Mouse (Mus musculus) forebrain, embryonic 10.5 days (tissue): ENCODE measurements around the gene Ndufa13. TPM values are rescaled to one million over a fixed set of nuclear protein-coding genes. Genes with fewer than 3 reads are reported as not detected.

Experiments
- DNase-seq: peaks from one replicate; pipeline ENCODE4 v3.0.0-alpha.2; 2017; ENCODE audit warnings: low spot score; ENCODE audit errors: extremely low spot score
- H3K27ac ChIP-seq: fragments of 300-500 bp; sonication (generic); 2 replicates; pipeline ENCODE4 v1.5.1; 2016; ENCODE audit warnings: mild to moderate bottlenecking
- H3K27me3 ChIP-seq: fragments of 300-500 bp; sonication (generic); 2 replicates; pipeline ENCODE4 v1.6.1; 2016; ENCODE audit warnings: mild to moderate bottlenecking; ENCODE audit not compliant: poor library complexity, severe bottlenecking
- H3K36me3 ChIP-seq: fragments of 300-500 bp; sonication (generic); replicated peaks from 2 replicates; pipeline ENCODE4 v1.6.1; 2016; ENCODE audit warnings: mild to moderate bottlenecking, moderate library complexity
- H3K4me1 ChIP-seq: fragments of 300-500 bp; sonication (generic); 2 replicates; pipeline ENCODE4 v1.6.1; 2016
- H3K4me3 ChIP-seq: fragments of 300-500 bp; sonication (generic); 2 replicates; pipeline ENCODE4 v1.5.1; 2016; ENCODE audit warnings: mild to moderate bottlenecking, moderate library complexity
- H3K9me3 ChIP-seq: fragments of 300-500 bp; sonication (generic); 2 replicates; pipeline ENCODE4 v1.6.1; 2016; ENCODE audit warnings: mild to moderate bottlenecking, moderate library complexity
- WGBS: fragments of 180-500 bp; shearing (Covaris S2); methylation state at CpG from one replicate; pipeline ENCODE4 v1.1.7; 2016; 5-methylcytosine and 5-hydroxymethylcytosine counted together
- polyA plus RNA-seq: library from polyadenylated mRNA; unstranded; fragments of >200 nt; fragmentation: Nextera tagmentation; extraction: Ambion mirVana; gene quantifications from 2 replicates; pipeline ENCODE4 v1.2.1, GENCODE M21; 2016

Gene Ndufa13
- polyA plus RNA-seq, 1 experiment from 2014 or later = 165 TPM

DNA sequence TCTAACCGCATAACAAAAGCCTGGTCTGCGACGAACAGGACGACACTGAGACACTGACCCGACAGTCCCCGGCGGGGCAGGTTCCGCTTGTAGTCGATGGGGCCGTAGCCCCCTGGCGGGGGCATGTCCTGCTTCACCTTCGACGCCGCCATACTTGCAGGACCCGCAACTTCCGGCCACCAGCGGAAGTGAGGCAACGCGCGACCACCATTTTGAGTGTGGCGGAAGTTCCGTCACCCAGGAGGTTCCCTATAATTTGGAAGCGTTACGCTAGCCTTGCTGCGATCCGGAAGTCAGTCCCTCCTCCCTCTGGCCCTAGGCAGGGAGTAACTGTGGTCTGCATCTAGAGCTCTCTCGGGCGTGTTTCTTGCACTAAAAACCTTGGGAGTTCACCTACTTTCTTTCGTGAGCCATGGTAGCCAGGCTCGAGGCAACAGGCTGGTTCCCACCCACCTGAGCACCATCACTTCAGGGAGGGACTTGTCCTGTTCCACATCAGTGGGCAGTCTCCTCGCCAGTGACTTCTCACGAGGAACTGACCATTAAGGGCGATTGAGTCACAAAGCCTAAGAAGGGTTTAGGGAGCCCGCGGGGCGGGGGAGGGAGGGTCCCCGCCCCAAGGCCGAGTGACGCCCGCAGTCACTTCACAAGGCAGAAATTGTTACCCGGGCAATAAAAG, 735 bp downstream of the Ndufa13 start:
- Histone ChIP-seq H3K27me3 (no peaks in the 10 kb centered on the region), H3K4me1 (peaks cover 72% of the 10 kb centered on the region), H3K36me3 (peaks cover 33% of the 10 kb centered on the region), H3K4me3 (peak overlapping the region; percentile 81), H3K9me3 (no peaks in the 10 kb centered on the region), H3K27ac (peak overlapping the region; percentile 97)
- peak; percentile 99 for DNase-seq
- 2% methylated on average over 41 of the region's 41 CpGs for WGBS

- H3K27ac ChIP-seq = peak overlapping the region; percentile 97
- H3K9me3 ChIP-seq = no peaks in the 10 kb centered on the region
- H3K27me3 ChIP-seq = no peaks in the 10 kb centered on the region
- H3K4me1 ChIP-seq = peaks cover 77% of the 10 kb centered on the region
- WGBS = 24% methylated on average over 12 of the region's 12 CpGs
- DNase-seq = no peak
- peaks cover 40% of the 10 kb centered on the region for H3K36me3 ChIP-seq
- peak overlapping the region; percentile 81 for H3K4me3 ChIP-seq
Measured at GRCm38 (mm10) chr8:69900895-69901451, 1.4 kb downstream of the Ndufa13 start.

DNA sequence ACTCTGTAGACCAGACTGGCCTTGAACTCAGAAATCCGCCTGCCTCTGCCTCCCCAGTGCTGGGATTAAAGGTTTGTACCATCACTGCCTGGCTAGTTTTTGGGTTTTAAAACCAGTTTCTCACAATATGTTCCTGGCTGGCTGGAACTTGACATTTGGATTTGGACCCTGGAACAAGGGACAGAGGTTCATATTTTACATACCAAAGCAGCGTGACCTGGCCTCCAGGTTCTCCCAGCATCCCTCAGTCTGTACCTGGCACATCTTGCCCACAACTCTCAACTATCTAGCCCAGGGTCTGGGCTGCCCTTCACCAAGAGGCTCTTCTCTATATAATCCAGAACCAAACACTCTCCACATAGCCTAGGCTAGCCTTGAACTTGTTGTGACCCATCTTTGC, 2.5 kb downstream of the Ndufa13 start:
- H3K9me3 ChIP-seq = no peaks in the 10 kb centered on the region
- H3K4me1 ChIP-seq = peaks cover 88% of the 10 kb centered on the region
- peak overlapping the region; percentile 81 for H3K4me3 ChIP-seq
- 95% methylated on average over 2 of the region's 2 CpGs for WGBS
- H3K27me3 ChIP-seq = no peaks in the 10 kb centered on the region
- DNase-seq = no peak
- H3K27ac ChIP-seq = no peak overlapping the region
- H3K36me3 ChIP-seq = peaks cover 49% of the 10 kb centered on the region

- H3K9me3 ChIP-seq = no peaks in the 10 kb centered on the region
- H3K27ac ChIP-seq = no peak overlapping the region
- peaks cover 68% of the 10 kb centered on the region for H3K36me3 ChIP-seq
- H3K4me3 ChIP-seq = no peak overlapping the region
- H3K4me1 ChIP-seq = peaks cover 90% of the 10 kb centered on the region
- 87% methylated on average over 6 of the region's 6 CpGs for WGBS
- H3K27me3 ChIP-seq = no peaks in the 10 kb centered on the region
- DNase-seq = no peak
Measured at GRCm38 (mm10) chr8:69897857-69898256, 4.5 kb downstream of the Ndufa13 start.

- peaks cover 19% of the 10 kb centered on the region for H3K27me3 ChIP-seq
- DNase-seq = no peak
- no peak overlapping the region for H3K4me3 ChIP-seq
- H3K27ac ChIP-seq = no peak overlapping the region
- no peaks in the 10 kb centered on the region for H3K9me3 ChIP-seq
- WGBS = 77% methylated on average over 4 of the region's 4 CpGs
- H3K36me3 ChIP-seq = peaks cover 78% of the 10 kb centered on the region
- H3K4me1 ChIP-seq = peaks cover 93% of the 10 kb centered on the region
Measured at GRCm38 (mm10) chr8:69895772-69896451, 6.4 kb downstream of the Ndufa13 start.

- Histone ChIP-seq H3K36me3 (peaks cover 76% of the 10 kb centered on the region), H3K4me3 (no peak overlapping the region), H3K4me1 (peaks cover 87% of the 10 kb centered on the region), H3K9me3 (no peaks in the 10 kb centered on the region), H3K27ac (no peak overlapping the region), H3K27me3 (peaks cover 29% of the 10 kb centered on the region)
- DNase-seq = no peak
- whole genome bisulfite sequencing = 58% methylated on average over 6 of the region's 6 CpGs
Measured at GRCm38 (mm10) chr8:69894836-69895332, 7.5 kb downstream of the Ndufa13 start.

- Histone ChIP-seq H3K4me3 (peak overlapping the region; percentile 2; the same call in 1 of the 2 replicates), H3K27ac (0 out of 2 replicates have a peak overlapping the region, but pooled peaks have one; percentile 18), H3K27me3 (peaks cover 39% of the 10 kb centered on the region), H3K4me1 (peaks cover 86% of the 10 kb centered on the region), H3K9me3 (no peaks in the 10 kb centered on the region), H3K36me3 (peaks cover 66% of the 10 kb centered on the region)
- 28% methylated on average over 17 of the region's 17 CpGs for WGBS
- peak; percentile 70 for DNase-seq
Measured at GRCm38 (mm10) chr8:69893863-69894262, 8.5 kb downstream of the Ndufa13 start.

DNA sequence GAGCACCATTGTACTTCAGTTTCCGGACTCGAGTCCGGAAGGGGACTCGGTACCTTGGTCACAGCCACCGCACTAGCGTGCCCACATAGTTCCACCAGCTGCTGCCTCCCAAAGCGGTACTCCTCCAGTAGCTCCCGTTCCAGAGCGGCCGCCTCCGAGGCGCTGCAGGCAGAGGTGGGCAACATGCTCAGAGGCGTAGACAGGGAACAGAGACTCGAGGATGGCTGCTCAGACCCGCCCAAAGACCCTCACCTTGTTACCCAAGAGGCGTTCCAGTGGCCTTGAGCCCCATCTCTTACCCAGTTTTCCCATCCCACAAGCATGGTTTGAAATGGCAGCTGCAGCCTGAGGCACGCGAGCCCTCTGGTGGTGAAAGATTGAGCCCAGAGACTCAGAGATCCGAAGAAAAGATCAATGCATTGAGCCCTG, 11.5 kb downstream of the Ndufa13 start:
- 42% methylated on average over 19 of the region's 19 CpGs for WGBS
- Histone ChIP-seq H3K4me1 (peaks cover 90% of the 10 kb centered on the region), H3K9me3 (no peaks in the 10 kb centered on the region), H3K27ac (no peak overlapping the region), H3K4me3 (peak overlapping the region; percentile 4; the same call in 1 of the 2 replicates), H3K36me3 (peaks cover 37% of the 10 kb centered on the region), H3K27me3 (peaks cover 70% of the 10 kb centered on the region)
- DNase-seq = peak; percentile 67

GRCm38 (mm10) chr8:69888902-69889301, 13.5 kb downstream of the Ndufa13 start:
- peak overlapping the region; percentile 34 for H3K4me3 ChIP-seq
- no peak overlapping the region for H3K27ac ChIP-seq
- peaks cover 21% of the 10 kb centered on the region for H3K36me3 ChIP-seq
- DNase-seq = no peak
- H3K9me3 ChIP-seq = no peaks in the 10 kb centered on the region
- H3K4me1 ChIP-seq = peaks cover 76% of the 10 kb centered on the region
- 4% methylated on average over 32 of the region's 32 CpGs for WGBS
- H3K27me3 ChIP-seq = peaks cover 89% of the 10 kb centered on the region

- no peak overlapping the region for H3K27ac ChIP-seq
- peaks cover 71% of the 10 kb centered on the region for H3K4me1 ChIP-seq
- peaks cover 16% of the 10 kb centered on the region for H3K36me3 ChIP-seq
- DNase-seq = no peak
- peak overlapping the region; percentile 41 for H3K4me3 ChIP-seq
- H3K9me3 ChIP-seq = no peaks in the 10 kb centered on the region
- peaks cover 94% of the 10 kb centered on the region for H3K27me3 ChIP-seq
- 8% methylated on average over 24 of the region's 24 CpGs for WGBS
Measured at GRCm38 (mm10) chr8:69888244-69888866, 14.0 kb downstream of the Ndufa13 start.

DNA sequence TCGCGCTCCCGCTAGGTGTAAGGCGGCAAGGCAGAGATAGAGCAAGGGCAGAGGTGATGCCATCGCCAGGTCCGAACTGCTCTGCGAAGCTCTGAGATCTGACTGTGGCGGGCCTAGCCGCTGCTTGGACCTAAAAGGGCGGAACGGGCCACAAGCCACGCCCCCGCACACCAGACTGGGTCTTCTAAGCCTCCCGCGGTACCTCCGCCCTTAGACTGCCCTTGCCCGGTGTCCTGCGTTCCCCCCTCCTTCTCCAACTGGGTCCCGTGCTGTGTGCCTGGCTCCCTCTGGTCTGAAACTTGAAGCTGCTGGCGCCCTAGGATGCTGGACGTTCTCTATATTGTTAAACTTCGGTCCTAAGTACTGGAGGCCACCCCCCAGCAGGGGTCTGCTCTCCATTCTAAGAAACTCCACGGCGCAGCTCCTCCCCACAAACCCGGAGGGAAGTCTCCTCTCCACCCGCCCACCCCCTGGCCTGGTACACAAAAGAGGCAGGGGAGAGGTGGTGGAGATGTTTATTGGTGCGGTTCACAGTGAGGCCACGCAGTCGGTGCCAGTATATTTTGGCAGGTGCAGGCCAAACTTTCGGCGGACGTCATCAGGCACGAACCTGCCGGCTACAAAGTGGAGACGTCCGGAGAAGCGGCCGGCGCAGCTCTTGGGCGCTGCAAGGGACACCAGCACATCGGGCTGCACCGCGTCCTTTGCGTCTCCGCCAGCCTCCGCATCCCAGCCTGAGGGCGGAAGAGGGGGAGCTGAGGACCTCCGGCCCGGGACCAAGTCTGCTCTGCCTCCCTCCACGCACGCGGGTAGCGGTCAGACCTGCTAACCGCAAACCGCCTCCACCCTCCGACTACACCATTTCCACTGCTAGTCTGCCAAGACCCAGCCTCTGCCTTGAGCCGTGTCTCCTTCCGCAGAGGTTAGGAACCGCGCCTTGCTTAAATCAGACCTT, 14.8 kb downstream of the Ndufa13 start, which contains the start of gene Cilp2:
Gene Cilp2 (minus strand): TSS at position 399 of the 955 bp plus-strand sequence.
- no peak within 1 kb of the TSS for H3K27ac ChIP-seq
- peaks cover 100% of the 10 kb centered on the region for H3K27me3 ChIP-seq
- H3K4me1 ChIP-seq = peaks cover 69% of the 10 kb centered on the region
- under 1% methylated on average over 60 of the region's 60 CpGs for WGBS
- H3K36me3 ChIP-seq = peaks cover 8% of the 10 kb centered on the region
- peak within 1 kb of the TSS; percentile 41 for H3K4me3 ChIP-seq
- no peak for DNase-seq
- H3K9me3 ChIP-seq = no peaks in the 10 kb centered on the region
